Mouse (Mus musculus) brain, embryonic 14.5 days (tissue): ENCODE measurements around the gene Mpped1.

Experiments used
- CTCF ChIP-seq: fragments of 200-500 bp; IDR thresholded peaks from 2 replicates; pipeline ENCODE4 v1.5.1; 2012; ENCODE audit warnings: inconsistent platforms, mild to moderate bottlenecking, moderate library complexity, borderline replicate concordance; ENCODE audit not compliant: insufficient read depth, insufficient read length; ENCODE audit errors: extremely low read depth
- POLR2A ChIP-seq: fragments of 200-500 bp; IDR thresholded peaks from 2 replicates; pipeline ENCODE4 v1.6.1; 2012; ENCODE audit warnings: mild to moderate bottlenecking, inconsistent platforms, borderline replicate concordance; ENCODE audit not compliant: poor library complexity, insufficient read depth, insufficient read length, severe bottlenecking; ENCODE audit errors: extremely low read depth

GRCm38 (mm10) chr15:83846592-83846991 lies 67.3 kb downstream of the Mpped1 start:
- no peak for TF ChIP-seq CTCF
- no peak for TF ChIP-seq POLR2A
